Mouse (Mus musculus): ENCODE data around the gene H2-D1. TPM values are rescaled to one million over a fixed set of nuclear protein-coding genes. Genes with fewer than 3 reads are reported as not detected.
"Not testable (repeated sequence)": the region's sequence is repeated elsewhere in the genome, so short reads cannot be mapped to it uniquely, and the experiment has no call there.

Gene H2-D1
- total RNA-seq, 2 experiments from 2014 or later: 15.7 to 21.2 TPM

DNA sequence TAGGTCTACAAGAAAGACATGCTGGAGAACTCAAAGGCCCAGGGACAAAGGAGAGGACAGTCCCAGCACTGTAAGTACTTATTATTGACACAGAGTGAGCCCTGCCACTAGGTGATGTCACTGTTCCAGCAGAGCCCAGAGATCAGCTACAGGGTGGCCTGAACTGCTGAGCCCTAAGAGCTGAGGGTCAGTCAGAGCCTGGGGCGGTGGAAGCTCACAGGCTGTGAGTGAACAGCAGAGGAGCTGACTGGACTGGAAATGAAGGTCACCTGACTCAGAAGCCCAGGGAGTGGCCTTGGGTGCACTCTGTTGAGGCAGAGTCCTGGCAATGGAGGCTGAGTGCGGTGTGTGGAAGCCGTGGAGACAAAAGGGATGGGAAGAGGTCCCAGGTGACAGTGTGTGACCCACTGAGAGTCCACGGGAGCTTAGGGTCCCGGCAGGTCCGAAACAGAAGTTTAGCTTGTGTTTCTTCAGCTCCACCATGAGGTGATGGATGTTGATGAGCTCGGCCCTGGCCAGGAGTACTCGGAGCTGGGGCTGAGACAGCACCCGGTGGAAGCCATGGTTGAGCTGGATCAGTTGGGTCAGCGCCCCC is 41.3 kb downstream of the H2-D1 start:
- no peak for DNase-seq (ENCODE audit: low spot score in 2 of 2)
- no peak for TF ChIP-seq CTCF (conservative IDR thresholded peaks at IDR 0.05)
- Histone ChIP-seq H3K4me3 (no peak overlapping the region), H3K27ac (no peak overlapping the region)

DNA sequence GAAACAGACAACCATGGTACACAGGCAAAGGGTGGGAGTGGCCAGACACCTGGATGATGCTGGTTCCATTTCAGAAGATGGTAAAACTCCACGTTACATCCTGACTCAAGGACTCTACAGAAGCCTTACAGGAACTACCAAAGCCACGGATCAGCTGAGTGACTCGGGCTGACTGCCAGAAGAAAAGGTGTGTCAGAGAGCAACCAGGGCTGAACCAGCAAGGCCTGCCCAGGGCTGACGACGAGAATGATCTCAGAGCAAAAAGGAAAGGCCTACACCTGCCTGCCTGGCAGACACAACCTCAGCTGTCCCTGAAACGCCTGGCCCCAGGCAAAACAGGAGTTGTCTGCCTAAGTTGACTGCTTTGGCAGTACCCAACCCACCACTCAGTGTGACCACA is 41.9 kb downstream of the H2-D1 start:
- DNase-seq (ENCODE audit: low spot score in 2 of 2): no peak
- Histone ChIP-seq H3K27ac (no peak overlapping the region), H3K4me3 (no peak overlapping the region)
- no peak for TF ChIP-seq CTCF (conservative IDR thresholded peaks at IDR 0.05)

DNA sequence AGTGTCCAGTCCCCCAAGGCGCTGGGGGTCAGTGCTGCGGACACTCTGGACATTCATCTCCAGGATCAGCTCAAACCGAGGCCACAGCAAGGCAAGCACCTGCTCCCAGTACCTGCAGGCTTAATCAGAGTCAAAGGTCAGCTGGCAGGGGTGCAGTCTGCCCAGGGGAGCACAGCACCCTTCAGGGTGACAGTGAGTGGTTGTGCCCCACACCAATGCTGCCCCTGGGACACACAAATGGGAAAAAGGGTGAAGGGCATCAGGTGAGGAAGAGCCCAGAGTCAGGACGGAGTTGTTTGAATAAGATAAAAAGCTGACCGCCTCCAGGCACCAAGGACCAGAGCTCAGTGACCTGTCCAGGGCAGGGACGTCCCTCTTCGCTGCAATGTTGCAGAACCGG is 42.4 kb downstream of the H2-D1 start:
- not testable (repeated sequence) for H3K4me3 ChIP-seq; H3K27ac ChIP-seq; DNase-seq (ENCODE audit: low spot score in 2 of 2)

Small RNA genes within 50 kb of the gene (microRNA-seq; reads per million reads assigned to microRNA genes)
- gene Mir6975 (0.92 to 1.3 reads per million in 2 experiments), gene Mir8094 (0 to 0.18 reads per million in 2 experiments)

Other genes with a start within 250 kb of the H2-D1 start
- under 1 TPM; 0.20 to 0.26 TPM for gene Vwa7, start 246.2 kb upstream of the H2-D1 start, total RNA-seq (2021)
- gene Sapcd1, start 234.7 kb upstream of the H2-D1 start, total RNA-seq (2021): under 1 TPM in 1 of 2 experiments, not detected in 1; 0.67 TPM
- 1 to 10 TPM in 1 of 2 experiments, under 1 TPM in 1; 0.26 to 1.1 TPM for gene Msh5, start 216.0 kb upstream of the H2-D1 start, total RNA-seq (2021)
- gene Clic1, start 212.8 kb upstream of the H2-D1 start, total RNA-seq (2021): 1 to 10 TPM; 9.2 to 9.6 TPM
- gene Ddah2, start 203.7 kb upstream of the H2-D1 start, total RNA-seq (2021): 10 to 100 TPM; 13.7 to 15.8 TPM
- gene Ly6g6c, start 197.3 kb upstream of the H2-D1 start, total RNA-seq (2021): not detected
- gene Mpig6b, start 196.5 kb upstream of the H2-D1 start, total RNA-seq (2021): not detected
- gene Ly6g6e, start 185.8 kb upstream of the H2-D1 start, total RNA-seq (2021): 1 to 10 TPM; 2.5 to 3.5 TPM
- 1 to 10 TPM; 1.1 TPM for gene Ly6g6d, start 184.7 kb upstream of the H2-D1 start, total RNA-seq (2021)
- under 1 TPM in 1 of 2 experiments, not detected in 1; 0.52 TPM for gene Ly6g6f, start 177.1 kb upstream of the H2-D1 start, total RNA-seq (2021)
- gene Abhd16a, start 173.5 kb upstream of the H2-D1 start, total RNA-seq (2021): 100 to 1,000 TPM; 110 to 113 TPM
- not detected for gene Ly6g5c, start 154.5 kb upstream of the H2-D1 start, total RNA-seq (2021)
- under 1 TPM in 1 of 2 experiments, not detected in 1; 0.54 TPM for gene Ly6g5b, start 147.3 kb upstream of the H2-D1 start, total RNA-seq (2021)
- 10 to 100 TPM; 15.0 to 15.9 TPM for gene Gpank1, start 141.3 kb upstream of the H2-D1 start, total RNA-seq (2021)
- gene Csnk2b, start 140.7 kb upstream of the H2-D1 start, total RNA-seq (2021): 100 to 1,000 TPM; 170 to 178 TPM
- gene D17H6S53E, start 136.4 kb upstream of the H2-D1 start, total RNA-seq (2021): 10 to 100 TPM; 25.2 to 29.3 TPM
- under 1 TPM; 0.37 to 0.49 TPM for gene Apom, start 130.7 kb upstream of the H2-D1 start, total RNA-seq (2021)
- gene Bag6, start 127.6 kb upstream of the H2-D1 start, total RNA-seq (2021): 100 to 1,000 TPM; 320 to 334 TPM
- gene Prrc2a, start 97.8 kb upstream of the H2-D1 start, total RNA-seq (2021): 100 to 1,000 TPM; 339 to 370 TPM
- 10 to 100 TPM; 11.1 to 11.8 TPM for gene Aif1, start 86.7 kb upstream of the H2-D1 start, total RNA-seq (2021)
- 1 to 10 TPM; 6.2 to 8.6 TPM for gene Lst1, start 74.3 kb upstream of the H2-D1 start, total RNA-seq (2021)
- gene Ltb, start 68.3 kb upstream of the H2-D1 start, total RNA-seq (2021): under 1 TPM; 0.76 to 0.77 TPM
- gene Tnf, start 60.7 kb upstream of the H2-D1 start, total RNA-seq (2021): not detected
- gene Lta, start 57.4 kb upstream of the H2-D1 start, total RNA-seq (2021): under 1 TPM; 0.54 to 0.59 TPM
- not detected for gene Gm16181, start 41.9 kb upstream of the H2-D1 start, total RNA-seq (2021)
- gene Atp6v1g2, start 29.1 kb upstream of the H2-D1 start, total RNA-seq (2021): 100 to 1,000 TPM; 615 to 646 TPM
- gene Nfkbil1, start 26.9 kb upstream of the H2-D1 start, total RNA-seq (2021): 10 to 100 TPM; 13.3 to 15.1 TPM
- 100 to 1,000 TPM; 230 to 239 TPM for gene Ddx39b, start 21.0 kb upstream of the H2-D1 start, total RNA-seq (2021)
- gene H2-Q1, start 57.7 kb downstream of the H2-D1 start, total RNA-seq (2021): under 1 TPM; 0.13 to 0.47 TPM
- under 1 TPM in 1 of 2 experiments, not detected in 1; 0.38 TPM for gene H2-Q2, start 79.5 kb downstream of the H2-D1 start, total RNA-seq (2021)
- 1 to 10 TPM; 1.7 to 2.3 TPM for gene H2-Q4, start 116.9 kb downstream of the H2-D1 start, total RNA-seq (2021)
- gene H2-Q6, start 162.1 kb downstream of the H2-D1 start, total RNA-seq (2021): not detected
- under 1 TPM; 0.69 to 0.79 TPM for gene H2-Q7, start 176.4 kb downstream of the H2-D1 start, total RNA-seq (2021)
- gene H2-Q10, start 207.4 kb downstream of the H2-D1 start, total RNA-seq (2021): under 1 TPM; 0.12 to 0.15 TPM
- gene Pou5f1, start 243.3 kb downstream of the H2-D1 start, total RNA-seq (2021): under 1 TPM in 1 of 2 experiments, not detected in 1; 0.52 TPM